Mouse (Mus musculus) liver, embryonic 14.5 days (tissue): ENCODE data around the gene Vwa3b.

Source experiments
- CTCF ChIP-seq: IDR thresholded peaks from 2 replicates; pipeline ENCODE4 v1.5.1; 2016; ENCODE audit warnings: antibody characterized with exemption, low read depth, control low read depth
- EP300 ChIP-seq: IDR thresholded peaks from 2 replicates; pipeline ENCODE4 v1.6.1; 2016; ENCODE audit warnings: antibody characterized with exemption, low read depth

DNA sequence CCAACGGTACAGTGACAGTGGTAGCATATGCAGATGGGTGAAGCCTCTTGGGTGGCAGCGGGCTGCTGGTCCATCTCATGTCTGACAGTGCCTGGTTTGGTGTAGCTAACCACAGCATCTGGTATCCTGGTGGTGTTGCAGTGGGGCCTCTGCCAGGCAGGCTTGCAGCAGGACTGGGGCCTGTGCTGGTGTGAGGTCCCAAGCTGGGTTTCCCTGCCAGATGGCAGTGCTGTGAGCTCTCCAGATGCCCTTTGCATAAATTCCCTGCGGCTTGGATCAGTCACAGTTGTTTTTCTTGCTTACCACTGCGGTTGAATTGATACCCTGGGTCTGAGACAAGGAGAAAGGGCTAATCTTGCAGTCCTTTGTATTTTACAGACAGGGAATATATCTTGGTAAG is 95.9 kb downstream of the Vwa3b start:
- TF ChIP-seq EP300 (no peak), CTCF (no peak)
